Mouse (Mus musculus) stomach, postnatal 0 days (tissue): ENCODE results near the gene Slco2b1.

Experiments used
- CTCF ChIP-seq: IDR thresholded peaks from 2 replicates; pipeline ENCODE4 v1.5.1; 2016; ENCODE audit warnings: antibody characterized with exemption, low read depth, mild to moderate bottlenecking, moderate library complexity
- EP300 ChIP-seq: optimal IDR thresholded peaks from 2 replicates; pipeline ENCODE3; 2016; ENCODE audit warnings: antibody characterized with exemption

GRCm38 (mm10) chr7:99692396-99692795, 18.7 kb downstream of the Slco2b1 start:
- TF ChIP-seq EP300 (no peak), CTCF (no peak)
